Mouse (Mus musculus) ES-Bruce4 (cell line): ENCODE results near the gene Arid5b.

Experiments
- CTCF ChIP-seq: IDR thresholded peaks from one replicate; pipeline ENCODE4 v1.8.1; 2011; ENCODE audit warnings: low read depth, low read length
- EP300 ChIP-seq: IDR thresholded peaks from 2 replicates; pipeline ENCODE4 v1.6.1; 2011; ENCODE audit warnings: low read depth, low read length; ENCODE audit not compliant: insufficient read depth
- POLR2A ChIP-seq: IDR thresholded peaks from one replicate; pipeline ENCODE4 v1.8.1; 2011; ENCODE audit warnings: low read length; ENCODE audit not compliant: insufficient read depth

DNA sequence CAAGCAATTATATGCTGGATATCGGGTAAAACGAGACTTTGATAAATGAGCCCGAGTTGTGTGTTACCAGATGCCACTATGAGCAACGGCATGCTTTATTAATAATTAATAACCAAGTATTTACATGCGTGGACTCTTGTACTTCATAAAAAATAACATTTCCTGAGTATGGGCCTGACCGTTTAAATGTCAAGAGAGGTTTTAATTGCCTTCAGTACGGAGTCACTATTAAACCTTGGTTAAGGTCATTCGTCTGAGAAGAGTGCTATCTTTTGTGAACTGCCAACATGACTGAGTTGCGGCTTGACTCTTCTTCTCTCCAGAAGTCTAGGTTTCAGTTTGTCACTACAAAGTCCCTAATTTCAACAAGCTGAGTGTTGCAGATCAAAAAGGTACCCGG, 8.8 kb downstream of the Arid5b start:
- TF ChIP-seq CTCF (no peak), POLR2A (no peak), EP300 (no peak)
